Mouse (Mus musculus) spleen, adult 2 months (tissue): ENCODE results near the gene Zcchc14.

Experiments
- CTCF ChIP-seq: fragments of 200-500 bp; IDR thresholded peaks from 2 replicates; pipeline ENCODE4 v1.5.1; 2011; ENCODE audit warnings: mild to moderate bottlenecking, inconsistent platforms; ENCODE audit not compliant: insufficient read depth, insufficient read length, insufficient replicate concordance; ENCODE audit errors: extremely low read depth
- POLR2A ChIP-seq: fragments of 200-500 bp; IDR thresholded peaks from 2 replicates; pipeline ENCODE4 v1.6.1; 2011; ENCODE audit warnings: low read depth, low read length, inconsistent platforms

- TF ChIP-seq CTCF = no peak
- no peak for TF ChIP-seq POLR2A
These were observed 783 bp downstream of the Zcchc14 start for GRCm38 (mm10) chr8:121651874-121652361.
